Mouse (Mus musculus) hindbrain, embryonic 11.5 days (tissue): ENCODE data around the gene Acad9. TPM values are rescaled to one million over a fixed set of nuclear protein-coding genes. Genes with fewer than 3 reads are reported as not detected.

Experiments used
- ATAC-seq: fragments of 200-750 bp; cut with Nextera tagmentation; 2 replicates; pipeline ENCODE4 v1.8.0; 2017; ENCODE audit warnings: mild to moderate bottlenecking, moderate TSS enrichment, moderate library complexity; ENCODE audit not compliant: low FRiP score
- DNase-seq: peaks from one replicate; pipeline ENCODE4 v3.0.0-alpha.2; 2015; ENCODE audit warnings: low spot score
- H3K27ac ChIP-seq: fragments of 300-500 bp; sonication (generic); 2 replicates; pipeline ENCODE4 v1.5.1; 2014; ENCODE audit warnings: mild to moderate bottlenecking, low read depth, low read length
- H3K27me3 ChIP-seq: fragments of 300-500 bp; sonication (generic); 2 replicates; pipeline ENCODE4 v1.6.1; 2014; ENCODE audit warnings: mild to moderate bottlenecking, low read length, moderate library complexity, mixed read lengths; ENCODE audit not compliant: control insufficient read depth, insufficient read depth
- H3K36me3 ChIP-seq: fragments of 300-500 bp; sonication (generic); 2 replicates; pipeline ENCODE4 v1.6.1; 2014; ENCODE audit warnings: mild to moderate bottlenecking, low read length, moderate library complexity, mixed read lengths; ENCODE audit not compliant: control insufficient read depth, insufficient read depth
- H3K4me1 ChIP-seq: fragments of 300-500 bp; sonication (generic); replicated peaks from 2 replicates; pipeline ENCODE4 v1.6.1; 2014; ENCODE audit warnings: low read length, mixed read lengths; ENCODE audit not compliant: control insufficient read depth, insufficient read depth
- H3K4me2 ChIP-seq: fragments of 300-500 bp; sonication (generic); replicated peaks from 2 replicates; pipeline ENCODE4 v1.6.1; 2014; ENCODE audit warnings: mild to moderate bottlenecking, low read depth, low read length
- H3K4me3 ChIP-seq: fragments of 300-500 bp; sonication (generic); 2 replicates; pipeline ENCODE4 v1.5.1; 2014; ENCODE audit warnings: low read depth, low read length
- H3K9ac ChIP-seq: fragments of 300-500 bp; sonication (generic); 2 replicates; pipeline ENCODE4 v1.6.1; 2014; ENCODE audit warnings: low read depth, low read length
- H3K9me3 ChIP-seq: fragments of 300-500 bp; sonication (generic); 2 replicates; pipeline ENCODE4 v1.6.1; 2016; ENCODE audit warnings: low read length; ENCODE audit not compliant: control insufficient read depth
- WGBS: fragments of 180-500 bp; shearing (Covaris S2); extraction: QIAGEN DNeasy Blood & Tissue Kit; methylation state at CpG from one replicate; pipeline ENCODE4 v1.1.7; 2014; 5-methylcytosine and 5-hydroxymethylcytosine counted together
- polyA plus RNA-seq: library from polyadenylated mRNA; unstranded; fragments of >200 nt; fragmentation: Nextera tagmentation; extraction: Ambion mirVana; gene quantifications from 2 replicates; pipeline ENCODE4 v1.2.1, GENCODE M21; 2014

Gene Acad9
- 89.2 TPM in 2 replicates for polyA plus RNA-seq

GRCm38 (mm10) chr3:36065843-36066651, at the start of gene Acad9:
Acad9 (plus strand) TSS chr3:36065979.
- Histone ChIP-seq H3K4me2 (peak within 1 kb of the TSS; percentile 63), H3K36me3 (no peaks in the 10 kb centered on the region), H3K9ac (peak within 1 kb of the TSS; percentile 70), H3K4me1 (no peaks in the 10 kb centered on the region), H3K27ac (no peak within 1 kb of the TSS), H3K9me3 (no peaks in the 10 kb centered on the region), H3K27me3 (no peaks in the 10 kb centered on the region), H3K4me3 (peak within 1 kb of the TSS; percentile 76)
- WGBS: under 1% methylated on average over 49 of the region's 49 CpGs
- ATAC-seq: peak; percentile 98
- peak; percentile 97 for DNase-seq

DNA sequence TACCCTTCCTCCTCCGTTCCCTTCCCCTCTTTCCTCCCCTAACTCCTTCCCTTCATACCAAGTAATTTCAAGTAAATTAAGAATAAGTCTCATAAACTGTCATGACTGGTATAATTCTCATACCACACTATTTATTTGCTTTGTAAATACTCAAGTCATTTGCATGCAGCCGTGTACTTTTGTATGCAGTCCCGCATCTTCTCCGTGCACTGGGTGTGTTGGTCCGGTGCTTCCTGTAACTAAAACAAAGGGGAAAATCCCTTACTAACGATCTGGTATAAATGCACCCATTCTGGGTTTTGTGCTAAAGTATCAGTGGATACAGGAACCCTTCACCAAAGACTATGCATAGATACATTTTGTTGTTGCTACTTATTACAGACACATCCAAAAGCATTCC, 40.0 kb upstream of the Acad9 start:
- Histone ChIP-seq H3K9ac (no peak overlapping the region), H3K36me3 (no peaks in the 10 kb centered on the region), H3K27me3 (no peaks in the 10 kb centered on the region), H3K4me1 (no peaks in the 10 kb centered on the region), H3K4me3 (no peak overlapping the region), H3K27ac (no peak overlapping the region), H3K9me3 (no peaks in the 10 kb centered on the region), H3K4me2 (no peak overlapping the region)
- 91% methylated on average over 6 of the region's 6 CpGs for WGBS
- ATAC-seq (no peak), DNase-seq (no peak)

DNA sequence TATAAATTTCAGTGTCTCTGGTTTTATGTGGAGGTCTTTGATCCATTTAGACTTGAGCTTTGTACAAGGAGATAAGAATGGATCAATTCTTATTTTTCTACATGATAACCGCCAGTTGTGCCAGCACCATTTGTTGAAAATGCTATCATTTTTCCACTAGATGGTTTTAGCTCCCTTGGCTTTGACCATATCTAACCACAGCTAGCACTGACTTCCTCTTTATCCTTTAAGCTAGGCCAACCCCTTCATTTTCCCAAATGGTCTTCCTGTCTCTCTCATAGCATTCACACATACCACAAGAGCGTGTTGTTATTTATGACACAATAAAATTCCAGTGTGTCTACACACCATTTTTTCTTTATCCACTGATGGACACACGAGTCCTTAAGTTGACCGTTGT, 35.8 kb upstream of the Acad9 start:
- Histone ChIP-seq H3K4me1 (no peaks in the 10 kb centered on the region), H3K9ac (no peak overlapping the region), H3K36me3 (no peaks in the 10 kb centered on the region), H3K9me3 (no peaks in the 10 kb centered on the region), H3K27ac (no peak overlapping the region), H3K4me3 (no peak overlapping the region), H3K27me3 (no peaks in the 10 kb centered on the region), H3K4me2 (no peak overlapping the region)
- WGBS: 87% methylated on average over 4 of the region's 4 CpGs
- DNase-seq (no peak), ATAC-seq (no peak)

- no peaks in the 10 kb centered on the region for H3K9me3 ChIP-seq
- 81% methylated on average over 6 of the region's 6 CpGs for WGBS
These were observed 33.9 kb upstream of the Acad9 start for GRCm38 (mm10) chr3:36031740-36032510.

GRCm38 (mm10) chr3:36044520-36044919, 21.3 kb upstream of the Acad9 start:
- H3K9ac ChIP-seq: no peak overlapping the region
- H3K27me3 ChIP-seq: no peaks in the 10 kb centered on the region
- no peak overlapping the region for H3K4me2 ChIP-seq
- H3K4me3 ChIP-seq: no peak overlapping the region
- H3K4me1 ChIP-seq: no peaks in the 10 kb centered on the region
- DNase-seq (no peak), ATAC-seq (no peak)
- H3K9me3 ChIP-seq: no peaks in the 10 kb centered on the region
- no peaks in the 10 kb centered on the region for H3K36me3 ChIP-seq
- H3K27ac ChIP-seq: no peak overlapping the region

More at GRCm38 (mm10) chr3:36031740-36032510, 33.9 kb upstream of the Acad9 start:
- Histone ChIP-seq H3K9ac (no peak overlapping the region), H3K4me3 (no peak overlapping the region), H3K4me1 (no peaks in the 10 kb centered on the region), H3K27ac (no peak overlapping the region), H3K27me3 (no peaks in the 10 kb centered on the region), H3K36me3 (no peaks in the 10 kb centered on the region), H3K4me2 (no peak overlapping the region)
- DNase-seq (no peak), ATAC-seq (no peak)

GRCm38 (mm10) chr3:36045086-36045485, 20.7 kb upstream of the Acad9 start:
- no peak for ATAC-seq

DNA sequence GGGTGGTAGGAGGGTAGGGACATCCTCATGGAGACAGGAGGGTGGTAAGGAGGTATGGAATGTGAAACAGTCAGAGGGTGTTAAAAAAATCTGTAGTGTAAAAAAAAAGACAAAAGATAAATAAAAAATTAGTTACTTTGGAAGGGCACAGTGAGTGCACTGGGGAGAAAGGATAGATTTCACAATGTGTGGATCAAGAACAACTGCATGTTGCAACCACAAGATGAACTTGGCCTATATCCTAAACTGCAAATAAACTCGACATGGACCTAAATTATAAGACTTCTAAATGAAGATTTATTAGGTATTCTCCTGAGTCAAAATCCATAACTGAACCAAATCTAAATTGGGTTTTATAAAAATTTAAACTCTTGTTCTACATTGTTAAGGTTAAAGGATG, 16.7 kb upstream of the Acad9 start:
- Histone ChIP-seq H3K4me1 (no peaks in the 10 kb centered on the region), H3K9ac (no peak overlapping the region), H3K27me3 (no peaks in the 10 kb centered on the region), H3K4me2 (no peak overlapping the region), H3K36me3 (no peaks in the 10 kb centered on the region), H3K4me3 (no peak overlapping the region), H3K9me3 (no peaks in the 10 kb centered on the region), H3K27ac (no peak overlapping the region)
- WGBS: 83% methylated on average over 1 of the region's 1 CpGs
- ATAC-seq (no peak), DNase-seq (no peak)

More at GRCm38 (mm10) chr3:36045086-36045485, 20.7 kb upstream of the Acad9 start:
- H3K27ac ChIP-seq: no peak overlapping the region
- no peaks in the 10 kb centered on the region for H3K36me3 ChIP-seq
- H3K4me2 ChIP-seq: no peak overlapping the region
- H3K4me1 ChIP-seq: no peaks in the 10 kb centered on the region
- no peak overlapping the region for H3K9ac ChIP-seq
- DNase-seq: no peak
- H3K4me3 ChIP-seq: no peak overlapping the region
- WGBS: 82% methylated on average over 4 of the region's 4 CpGs
- H3K27me3 ChIP-seq: no peaks in the 10 kb centered on the region
- H3K9me3 ChIP-seq: no peaks in the 10 kb centered on the region

DNA sequence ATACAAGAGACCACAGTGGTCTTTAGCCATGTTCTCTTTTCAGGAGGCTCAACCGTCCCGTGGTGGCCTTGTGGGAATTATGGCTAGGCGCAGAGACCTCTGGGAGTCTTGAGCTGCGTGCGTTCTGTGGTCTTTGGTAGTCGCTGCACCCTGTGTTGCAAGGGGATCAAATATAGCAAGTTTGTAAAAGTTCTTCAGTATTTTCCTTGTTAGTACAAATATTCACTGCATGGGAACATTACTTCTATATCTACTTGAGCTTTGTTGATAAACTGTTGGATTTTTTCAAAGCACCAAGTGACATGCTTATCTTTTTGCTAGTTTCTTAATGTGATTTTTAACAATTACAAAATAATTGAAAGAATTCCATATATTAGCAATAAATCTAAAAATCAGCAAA, 12.3 kb upstream of the Acad9 start, which contains the start of gene Ccdc144b:
TSS of gene Ccdc144b (minus strand) at position 101 of the 400 bp plus-strand sequence.
- no peaks in the 10 kb centered on the region for H3K4me1 ChIP-seq
- no peaks in the 10 kb centered on the region for H3K27me3 ChIP-seq
- H3K4me3 ChIP-seq: no peak within 1 kb of the TSS
- ATAC-seq: no peak
- no peak within 1 kb of the TSS for H3K4me2 ChIP-seq
- no peaks in the 10 kb centered on the region for H3K9me3 ChIP-seq
- DNase-seq: no peak
- WGBS: 90% methylated on average over 6 of the region's 6 CpGs
- no peaks in the 10 kb centered on the region for H3K36me3 ChIP-seq
- H3K9ac ChIP-seq: no peak within 1 kb of the TSS
- no peak within 1 kb of the TSS for H3K27ac ChIP-seq
